Mouse (Mus musculus) adipose tissue, adult 10 weeks (tissue): ENCODE measurements around the gene Kng2. TPM values are rescaled to one million over a fixed set of nuclear protein-coding genes. Genes with fewer than 3 reads are reported as not detected.

Source experiments
- polyA plus RNA-seq: library from polyadenylated mRNA; stranded (reverse); fragments of 350-450 nt; fragmentation: Illumina TruSeq; extraction: RNeasy Lipid Tissue Mini Kit (QIAGEN cat#74804); gene quantifications from one replicate; pipeline ENCODE4 v1.2.3, GENCODE M21; 2014; ENCODE audit warnings: low read depth, low replicate concordance

Kng2 gene
- 1.4 TPM for polyA plus RNA-seq

GRCm38 (mm10) chr16:23028966-23029600 lies at the start of gene Kng2:
Gene Kng2 (minus strand): TSS chr16:23029482.

DNA sequence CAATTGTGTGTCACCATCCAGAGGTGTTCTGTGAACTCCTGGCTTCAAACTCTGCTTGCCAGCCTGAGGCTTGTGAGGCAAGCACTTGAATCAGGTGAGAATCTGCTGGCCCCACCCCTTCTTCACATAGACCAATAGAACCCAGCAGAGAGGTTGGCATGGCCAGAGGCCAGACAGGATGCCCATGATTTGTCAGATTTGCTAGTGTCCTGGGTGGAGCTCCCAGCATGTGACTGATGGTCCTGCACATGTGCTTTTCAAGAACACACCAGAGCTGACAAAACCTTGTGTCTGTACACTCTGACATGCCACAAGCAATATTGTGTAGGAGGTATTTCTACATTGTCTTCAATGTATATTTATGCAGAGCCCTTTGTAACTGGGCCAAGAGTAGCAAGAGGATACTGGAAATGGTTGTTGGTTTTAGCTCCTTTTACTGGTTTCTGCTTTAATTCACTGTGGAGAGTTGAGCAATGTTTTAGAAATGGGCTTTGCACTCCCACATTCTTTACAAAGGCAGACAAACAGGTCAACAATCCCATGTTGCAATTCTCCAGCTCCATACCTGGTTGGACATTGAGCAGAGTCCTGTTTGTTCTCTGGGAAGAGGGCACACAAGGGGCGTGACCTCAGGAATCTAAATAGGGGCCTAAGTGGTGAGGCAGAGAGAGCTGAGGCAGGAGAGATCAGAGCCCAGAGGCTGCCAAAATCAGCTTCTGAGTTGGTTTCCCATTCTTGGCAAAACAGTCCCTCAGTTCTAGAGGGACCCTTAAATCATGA lies 28.6 kb upstream of the Kng2 start, which contains the start of gene Kng1:
TSS of gene Kng1 (plus strand) at position 198 of the 780 bp plus-strand sequence.

DNA sequence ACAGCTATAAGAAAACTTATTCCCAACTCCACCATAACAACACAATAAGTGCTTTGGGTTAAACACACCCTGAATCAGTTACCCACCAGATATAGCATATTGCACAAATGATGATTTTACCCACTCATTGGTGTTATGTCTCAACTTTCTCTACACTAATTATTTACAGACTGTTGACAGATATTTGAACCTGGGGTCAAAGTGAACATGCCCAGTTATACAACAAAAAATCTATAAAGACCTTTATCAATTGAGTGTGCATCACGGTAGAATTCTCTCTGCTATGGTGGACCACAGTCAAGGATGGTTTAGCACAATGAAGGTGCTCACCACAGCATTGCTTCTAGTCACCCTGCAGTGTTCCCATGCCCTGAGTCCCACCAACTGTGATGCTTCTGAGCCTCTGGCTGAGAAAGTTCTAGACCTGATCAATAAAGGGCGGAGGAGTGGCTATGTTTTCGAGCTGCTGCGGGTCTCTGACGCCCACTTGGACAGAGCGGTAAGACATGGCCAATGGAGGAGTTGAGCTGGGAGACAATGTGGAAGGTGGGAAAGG lies 78.4 kb downstream of the Kng2 start, which contains the start of gene Hrg:
TSS of gene Hrg (plus strand) at position 233 of the 556 bp plus-strand sequence.

Other genes with a start within 250 kb of the Kng2 start
- gene Crygs, start 217.9 kb downstream of the Kng2 start, polyA plus RNA-seq = not detected
- gene Tbccd1, start 171.8 kb downstream of the Kng2 start, polyA plus RNA-seq = 18.3 TPM
- gene Dnajb11, start 171.6 kb downstream of the Kng2 start, polyA plus RNA-seq = 98.6 TPM
- 0.47 TPM for gene Ahsg, start 138.2 kb downstream of the Kng2 start, polyA plus RNA-seq
- 9.2 TPM for gene Fetub, start 111.1 kb downstream of the Kng2 start, polyA plus RNA-seq
- not detected for gene Hrg, start 78.4 kb downstream of the Kng2 start, polyA plus RNA-seq
- gene Kng1, start 28.4 kb upstream of the Kng2 start, polyA plus RNA-seq = not detected
- 513 TPM for gene Eif4a2, start 78.0 kb upstream of the Kng2 start, polyA plus RNA-seq
- 10.7 TPM for gene Rfc4, start 98.3 kb upstream of the Kng2 start, polyA plus RNA-seq
- gene Adipoq, start 117.1 kb upstream of the Kng2 start, polyA plus RNA-seq = 1,774 TPM
- 247 TPM for gene St6gal1, start 195.3 kb upstream of the Kng2 start, polyA plus RNA-seq